Mouse (Mus musculus) Patski (cell line): Measurements from ENCODE around the gene Hpcal1. TPM values are rescaled to one million over a fixed set of nuclear protein-coding genes. Genes with fewer than 3 reads are reported as not detected.
"Not testable (repeated sequence)": the region's sequence is repeated elsewhere in the genome, so short reads cannot be mapped to it uniquely, and the experiment has no call there.

Source experiments
- ATAC-seq: fragments of 100-300 bp; one replicate; pipeline ENCODE4 v1.8.0; 2021
- CTCF ChIA-PET: fragments of 350-600 bp; sonication (Branson Sonifier 250); formaldehyde crosslinking; loops from one replicate; lab custom pipeline; 2022; ENCODE audit warnings: inconsistent platforms; lab: Charles Lee
- POLR2A ChIA-PET: fragments of 350-600 bp; sonication (Branson Sonifier 250); formaldehyde crosslinking; loops from one replicate; lab custom pipeline; 2022; ENCODE audit warnings: antibody characterized with exemption, inconsistent platforms; lab: Charles Lee
- DNase-seq: peaks from one replicate; pipeline ENCODE4 v3.0.0-alpha.2; 2011; ENCODE audit warnings: low read depth, low spot score
- H3K27me3 ChIP-seq: fragments of 371-371 bp; one replicate; pipeline ENCODE4 v1.5.1; 2021
- CTCF ChIP-seq: fragments of 100-300 bp; IDR thresholded peaks from one replicate; pipeline ENCODE4 v1.5.1; 2021
- in situ Hi-C: fragments of 300-500 bp; cut with MboI; formaldehyde crosslinking; loops from 3 replicates; pipeline ENCODE4 v1.11.1; 2018; ENCODE audit warnings: low pct_unique_long_range_greater_than_20kb, mixed read lengths
- polyA plus RNA-seq: library from polyadenylated mRNA; unstranded; gene quantifications from one replicate; pipeline ENCODE4 v1.2.3, GENCODE M21; 2021

Hpcal1 gene
- polyA plus RNA-seq, 1 experiment from 2014 or later: 39.5 TPM

GRCm38 (mm10) chr12:17750500-17750899 lies 59.8 kb downstream of the Hpcal1 start:
- no peaks in the 10 kb centered on the region for H3K27me3 ChIP-seq
- no peak for TF ChIP-seq CTCF
- DNase-seq (peak; percentile 88), ATAC-seq (peak; percentile 81)
- POLR2A ChIA-PET: interaction anchor here (0.8 kb wide), 1 partner anchor 62 kb away, joined by 3 read pairs; no protein-coding TSS in a partner anchor
- in situ Hi-C loops: no loop called here
- CTCF ChIA-PET: interaction anchor here (1.0 to 1.7 kb wide), 4 partner anchors 11 to 84 kb away, joined by 3 to 5 read pairs (median 3); no protein-coding TSS in a partner anchor

DNA sequence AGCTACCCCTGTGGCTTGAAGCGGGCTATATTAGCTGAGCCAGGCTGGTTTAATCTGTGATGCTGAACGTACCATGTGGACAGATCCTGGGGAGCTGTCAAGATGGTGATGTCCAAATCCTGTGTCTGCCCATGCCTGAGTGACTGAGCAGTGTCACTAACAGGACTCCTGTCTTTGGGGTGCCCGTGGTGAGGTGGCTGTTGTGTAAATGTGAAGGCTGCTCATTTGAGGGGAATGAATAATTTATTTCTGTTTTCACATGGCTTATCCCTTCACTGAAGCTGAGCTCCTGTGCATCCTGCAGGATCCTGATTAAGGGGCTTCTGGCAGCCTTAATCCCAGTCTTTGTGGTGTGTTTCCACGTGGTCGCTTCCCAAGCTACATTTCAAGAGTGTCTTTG lies 62.2 kb downstream of the Hpcal1 start:
- H3K27me3 ChIP-seq: no peaks in the 10 kb centered on the region
- TF ChIP-seq CTCF: no peak
- in situ Hi-C loops: no loop called here
- DNase-seq (no peak), ATAC-seq (no peak)
- POLR2A ChIA-PET: interaction anchor here (0.6 kb wide), 1 partner anchor 53 kb away, joined by 3 read pairs; no protein-coding TSS in a partner anchor
- CTCF ChIA-PET: no interaction called here

- ATAC-seq: no peak
- POLR2A ChIA-PET: no interaction called here
- in situ Hi-C loops: no loop called here
- no peaks in the 10 kb centered on the region for H3K27me3 ChIP-seq
- TF ChIP-seq CTCF: no peak
- DNase-seq: no peak
- CTCF ChIA-PET: no interaction called here
Observed at GRCm38 (mm10) chr12:17754771-17755170, 64.1 kb downstream of the Hpcal1 start.

DNA sequence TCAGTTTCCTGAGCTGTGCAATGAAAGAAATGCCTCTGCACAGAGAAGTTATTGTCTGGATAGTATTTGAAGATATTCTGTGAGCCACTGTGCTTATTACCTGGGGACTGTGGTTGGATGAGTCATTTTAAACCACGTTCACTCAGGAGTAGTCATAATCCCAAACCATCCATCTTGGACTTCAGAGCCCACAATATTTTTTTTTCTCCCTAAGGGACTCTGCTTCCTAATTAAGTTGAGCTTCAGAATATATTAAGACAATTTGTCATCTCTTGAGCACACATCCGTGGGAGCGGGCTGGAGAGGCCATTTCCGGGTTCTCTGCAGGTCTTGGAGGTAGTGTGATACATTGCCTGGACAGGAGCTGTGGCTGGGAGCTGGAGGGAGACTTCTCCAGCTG lies 66.2 kb downstream of the Hpcal1 start:
- no peak for TF ChIP-seq CTCF
- ATAC-seq: peak; percentile 81
- ChIA-PET CTCF (no interaction called here), POLR2A (interaction anchor here (0.9 kb wide), 1 partner anchor 180 kb away, joined by 3 read pairs; no protein-coding TSS in a partner anchor)
- no peaks in the 10 kb centered on the region for H3K27me3 ChIP-seq
- in situ Hi-C loops: no loop called here
- DNase-seq: peak; percentile 90

DNA sequence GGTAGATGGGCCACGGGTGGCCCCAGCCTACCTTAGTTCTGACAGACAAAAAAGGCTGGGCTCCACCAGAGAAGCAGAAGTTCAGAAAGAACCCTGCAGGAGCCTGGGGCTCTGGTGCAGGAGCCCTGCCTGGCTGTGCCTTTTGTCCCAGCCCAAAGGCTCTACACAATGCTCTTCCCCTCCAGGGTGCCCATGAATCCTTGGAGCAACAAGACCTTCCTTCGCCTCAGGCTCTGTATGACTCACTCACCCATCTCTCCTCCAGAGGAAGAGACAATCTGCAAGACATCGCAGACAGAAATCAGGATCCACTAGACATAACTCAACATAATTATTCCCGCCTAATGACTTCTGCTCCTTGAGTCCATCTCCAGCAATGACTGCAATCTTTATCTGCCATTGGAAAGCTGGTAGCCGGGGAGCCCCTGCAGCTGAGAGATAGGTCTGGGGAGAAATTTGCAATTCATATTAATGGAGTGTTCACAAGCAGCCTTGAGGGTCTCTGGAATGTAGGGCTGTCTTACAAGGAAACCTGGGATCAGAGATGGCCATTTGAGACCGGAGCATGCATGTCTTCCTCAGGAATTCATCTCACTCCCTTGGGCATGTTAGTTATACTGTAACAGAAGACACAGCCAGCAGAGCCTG lies 71.8 kb downstream of the Hpcal1 start:
- ATAC-seq (peak; percentile 89), DNase-seq (peak; percentile 76)
- ChIA-PET CTCF (interaction anchor here (1.1 kb wide), 1 partner anchor 13 kb away, joined by 3 read pairs; no protein-coding TSS in a partner anchor), POLR2A (no interaction called here)
- no peaks in the 10 kb centered on the region for H3K27me3 ChIP-seq
- no peak for TF ChIP-seq CTCF
- in situ Hi-C loops: no loop called here

GRCm38 (mm10) chr12:17763054-17763453 lies 72.4 kb downstream of the Hpcal1 start:
- no peak for TF ChIP-seq CTCF

GRCm38 (mm10) chr12:17764005-17764404 lies 73.3 kb downstream of the Hpcal1 start:
- in situ Hi-C loops: no loop called here
- no peak for ATAC-seq
- TF ChIP-seq CTCF: no peak
- ChIA-PET POLR2A (no interaction called here), CTCF (no interaction called here)
- DNase-seq: no peak
- no peaks in the 10 kb centered on the region for H3K27me3 ChIP-seq

More at GRCm38 (mm10) chr12:17763054-17763453, 72.4 kb downstream of the Hpcal1 start:
- ATAC-seq (peak; percentile 33), DNase-seq (no peak)
- in situ Hi-C loops: no loop called here
- POLR2A ChIA-PET: no interaction called here
- CTCF ChIA-PET: interaction anchor here (0.7 kb wide), 1 partner anchor 396 kb away, joined by 3 read pairs; no protein-coding TSS in a partner anchor
- H3K27me3 ChIP-seq: no peaks in the 10 kb centered on the region

GRCm38 (mm10) chr12:17767567-17767966 lies 76.9 kb downstream of the Hpcal1 start:
- POLR2A ChIA-PET, CTCF ChIA-PET: not testable (repeated sequence)
- in situ Hi-C loops: loop anchor here (5.0 kb wide), 1 partner anchor 140 kb away; no protein-coding TSS in a partner anchor

DNA sequence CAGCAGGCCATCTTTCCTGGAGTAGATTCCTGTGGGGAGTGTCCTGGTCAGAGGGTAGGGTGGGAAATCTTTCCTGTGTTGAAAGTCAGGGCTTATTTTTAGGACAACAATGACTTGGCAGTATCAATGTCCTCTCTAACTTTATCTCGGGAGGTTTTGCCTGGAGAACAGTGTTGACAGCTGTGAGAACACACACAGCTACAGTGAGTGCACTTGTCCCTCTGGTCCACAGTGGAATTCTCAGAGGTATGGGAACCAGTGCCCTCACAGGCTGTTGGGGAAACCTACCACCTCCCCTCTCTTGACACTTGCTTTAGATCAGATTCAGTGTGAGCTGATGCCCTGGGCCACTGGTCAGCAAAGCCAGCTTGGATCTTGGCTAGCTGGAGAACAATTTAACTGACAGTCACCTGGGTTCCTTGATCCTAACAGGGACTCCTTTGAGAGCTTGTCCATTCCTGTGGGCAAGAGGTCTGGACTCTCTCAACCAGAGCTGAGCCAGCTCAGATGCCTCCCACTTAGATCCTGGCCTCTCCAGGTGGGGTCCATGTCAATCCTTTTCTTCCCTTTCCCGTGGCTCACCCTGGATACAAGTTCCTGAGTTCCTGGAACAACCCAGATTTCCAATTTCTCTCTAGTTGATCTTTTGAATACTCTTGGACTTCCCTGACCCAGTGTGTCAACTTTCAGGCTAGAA lies 79.0 kb downstream of the Hpcal1 start:
- ChIA-PET CTCF (no interaction called here), POLR2A (interaction anchor here (0.6 kb wide), 1 partner anchor 192 kb away, joined by 4 read pairs; no protein-coding TSS in a partner anchor)
- H3K27me3 ChIP-seq: no peaks in the 10 kb centered on the region
- ATAC-seq (no peak), DNase-seq (no peak)
- in situ Hi-C loops: loop anchor here (5.0 kb wide), 1 partner anchor 138 kb away; no protein-coding TSS in a partner anchor
- TF ChIP-seq CTCF: no peak

More at GRCm38 (mm10) chr12:17767567-17767966, 76.9 kb downstream of the Hpcal1 start:
- not testable (repeated sequence) for DNase-seq, H3K27me3 ChIP-seq, ATAC-seq

GRCm38 (mm10) chr12:17770538-17770937 lies 79.9 kb downstream of the Hpcal1 start:
- in situ Hi-C loops: no loop called here
- ChIA-PET CTCF (interaction anchor here (0.8 to 1.1 kb wide), 2 partner anchors 20 to 105 kb away, joined by 3 read pairs; no protein-coding TSS in a partner anchor), POLR2A (no interaction called here)
- TF ChIP-seq CTCF: no peak
- H3K27me3 ChIP-seq: no peaks in the 10 kb centered on the region
- ATAC-seq (no peak), DNase-seq (no peak)

DNA sequence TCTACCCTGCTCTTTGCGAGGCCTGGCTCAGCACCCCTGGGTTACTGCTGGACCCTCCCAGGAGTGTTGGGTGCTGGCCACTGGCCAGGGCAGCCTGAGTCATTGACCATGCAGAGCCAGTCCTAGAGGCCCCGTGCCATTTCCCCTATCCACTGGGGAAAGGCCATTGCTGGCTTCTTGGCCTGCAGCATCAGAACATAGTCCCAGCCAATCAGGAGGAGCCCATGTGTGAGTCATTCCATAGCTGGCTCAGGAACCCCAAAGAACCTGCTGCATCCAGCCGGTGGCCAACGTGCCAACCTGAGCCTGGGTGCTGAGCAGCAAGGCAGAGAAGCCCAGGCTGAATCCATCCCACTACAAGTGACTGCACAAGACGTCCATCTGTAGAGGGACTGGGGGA lies 83.1 kb downstream of the Hpcal1 start:
- CTCF ChIA-PET, POLR2A ChIA-PET, in situ Hi-C loops, H3K27me3 ChIP-seq: not testable (repeated sequence)
- DNase-seq (peak; percentile 83), ATAC-seq (peak; percentile 92)

- CTCF ChIA-PET, POLR2A ChIA-PET, H3K27me3 ChIP-seq, ATAC-seq, in situ Hi-C loops, DNase-seq: not testable (repeated sequence)
Observed at GRCm38 (mm10) chr12:17774842-17775241, 84.2 kb downstream of the Hpcal1 start.
